26 mouse cellular contexts compared by ENCODE assay signal in the genomic region with DNA sequence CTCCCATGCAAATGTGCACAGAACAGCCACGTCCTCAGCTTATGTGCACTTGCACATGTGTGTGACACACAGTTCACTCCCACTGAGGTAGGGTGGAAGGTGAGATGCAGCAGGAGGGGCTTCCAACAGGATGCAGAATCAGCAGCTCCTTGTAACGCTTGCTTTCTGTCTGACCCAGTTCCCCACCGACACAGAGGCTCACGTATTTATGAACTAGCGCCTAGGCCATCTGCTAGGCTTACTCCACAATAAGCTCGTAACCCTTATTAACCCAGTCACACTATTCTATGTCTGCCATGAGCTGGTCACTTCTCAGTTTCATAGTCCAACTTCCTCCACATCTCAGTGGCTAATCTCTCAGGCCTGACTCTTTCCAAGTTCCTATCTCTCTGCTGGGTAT. TPM values are rescaled to one million over a fixed set of nuclear protein-coding genes. Genes with fewer than 3 reads are reported as not detected.
A peak's percentile ranks its signal among the peaks of the same experiment; 100 is the strongest.
DNase-seq lines count a peak whose midpoint lies in the region; ATAC-seq and TF ChIP-seq lines count a peak whose summit lies in the region.
"Had no signal": no experiment of that assay in that cellular context is flagged by ENCODE, and none has a peak within 500 bp of the region (broad histone marks: within the 10 kb centered on the region; RNA-seq: fewer than 3 reads in every experiment).

No protein-coding gene starts in this region.

- ATAC-seq in kidney, embryonic 16.5 days (ENCODE audit: low FRiP score, low TSS enrichment), result no peak
- ATAC-seq: activated CD4-positive, CD25-positive, alpha-beta regulatory T cell, adult 4 months; CD4-positive, CD25-positive, alpha-beta regulatory T cell, adult 4 months; forebrain, embryonic 14.5 days; forebrain, postnatal 0 days; hindbrain, postnatal 0 days; inflammation-experienced regulatory T-cells, adult 6 months had no signal

- dilution Hi-C loops in CH12.LX (cut with MboI; ENCODE audit: extremely low pct_ligation_motif_present, extremely low pct_unique_long_range_greater_than_20kb, low sequenced_read_pairs), result no loop called here

- H3K9ac ChIP-seq in kidney, embryonic 16.5 days (replicated peaks; ENCODE audit: low read length), result no peak overlapping the region
- H3K9ac ChIP-seq in CH12.LX (ENCODE audit: insufficient read depth, low read depth), result no peak overlapping the region
- H3K9ac ChIP-seq: forebrain, postnatal 0 days; heart, embryonic 13.5 days; hindbrain, embryonic 14.5 days had no signal

- TF ChIP-seq POLR2A in kidney, adult 2 months (IDR thresholded peaks at IDR 0.05; ENCODE audit: low read depth, low read length), result no peak
- peak; percentile 57; the same call in 1 of the 2 replicates for TF ChIP-seq POLR2A in CH12.LX (IDR thresholded peaks at IDR 0.05; ENCODE audit: low read depth, low read length)
- TF ChIP-seq POLR2A in olfactory bulb, adult 2 months (IDR thresholded peaks at IDR 0.05; ENCODE audit: insufficient read depth, low read depth, low read length), result no peak

- no peak for TF ChIP-seq EP300 in CH12.LX (IDR thresholded peaks at IDR 0.05; ENCODE audit: low read length)

- in situ Hi-C loops in CH12.LX (cut with MboI; ENCODE audit: low pct_ligation_motif_present, low pct_unique_long_range_greater_than_20kb, low sequenced_read_pairs), result no loop called here

- 0 out of 2 replicates have a peak, but pooled peaks cover 2% of the 10 kb centered on the region for H3K9me3 ChIP-seq in kidney, embryonic 16.5 days (ENCODE audit: low read length)
- H3K9me3 ChIP-seq in CH12.LX (replicated peaks; ENCODE audit: low read length), result no peaks in the 10 kb centered on the region
- H3K9me3 ChIP-seq: heart, embryonic 10.5 days had no signal

- no peaks in the 10 kb centered on the region for H3K27me3 ChIP-seq in kidney, adult 2 months (replicated peaks; ENCODE audit: control insufficient read depth, insufficient read depth, low read length)
- H3K27me3 ChIP-seq in kidney, embryonic 16.5 days (ENCODE audit: insufficient read depth, low read length), result no peaks in the 10 kb centered on the region
- H3K27me3 ChIP-seq in CH12.LX (replicated peaks), result no peaks in the 10 kb centered on the region
- H3K27me3 ChIP-seq: heart, embryonic 13.5 days had no signal

- H3K79me2 ChIP-seq in CH12.LX (replicated peaks; ENCODE audit: control insufficient read depth, extremely low read depth, insufficient read depth, poor library complexity, severe bottlenecking), result no peaks in the 10 kb centered on the region

- intact Hi-C loops in left cerebral cortex, postnatal 4 days (cut with DNase I), result no loop called here

- no peak overlapping the region for H3K4me2 ChIP-seq in kidney, embryonic 16.5 days (replicated peaks; ENCODE audit: low read depth, low read length)
- H3K4me2 ChIP-seq in CH12.LX (ENCODE audit: insufficient read depth, low read depth, poor library complexity, severe bottlenecking), result no peak overlapping the region
- H3K4me2 ChIP-seq: heart, embryonic 13.5 days; hindbrain, embryonic 14.5 days had no signal

- H3K4me1 ChIP-seq in kidney, adult 2 months (ENCODE audit: control insufficient read depth, insufficient read depth, low read length), result no peaks in the 10 kb centered on the region; the same call in 1 of the 2 replicates
- H3K4me1 ChIP-seq in kidney, embryonic 16.5 days (ENCODE audit: insufficient read depth, low read length), result peaks cover 5% of the 10 kb centered on the region; the same call in 1 of the 2 replicates
- H3K4me1 ChIP-seq in CH12.LX (ENCODE audit: control insufficient read depth in 1 of 2, insufficient read depth in 2 of 2), result peaks cover 10 to 30% of the 10 kb centered on the region in 2 experiments
- peaks cover 9% of the 10 kb centered on the region for H3K4me1 ChIP-seq in olfactory bulb, adult 2 months (ENCODE audit: control insufficient read depth, insufficient read depth, low read length)
- H3K4me1 ChIP-seq: heart, embryonic 10.5 days had no signal

- peak overlapping the region; percentile 42; the same call in 1 of the 2 replicates for H3K27ac ChIP-seq in kidney, adult 2 months (ENCODE audit: insufficient read depth, low read depth, low read length)
- H3K27ac ChIP-seq in kidney, embryonic 16.5 days (ENCODE audit: low read length), result no peak overlapping the region
- H3K27ac ChIP-seq in CH12.LX (ENCODE audit: insufficient read depth, low read depth), result 0 out of 2 replicates have a peak overlapping the region, but pooled peaks have one; percentile 2
- 0 out of 2 replicates have a peak overlapping the region, but pooled peaks have one; percentile 56 for H3K27ac ChIP-seq in olfactory bulb, adult 2 months (ENCODE audit: insufficient read depth, low read depth, low read length)
- H3K27ac ChIP-seq: heart, adult 2 months; heart, embryonic 10.5 days; heart, embryonic 13.5 days; hindbrain, embryonic 14.5 days; hindbrain, postnatal 0 days had no signal

- H3K36me3 ChIP-seq in kidney, adult 2 months (ENCODE audit: control insufficient read depth, insufficient read depth, low read length), result no peaks in the 10 kb centered on the region; the same call in none of the 2 replicates
- peaks cover 41% of the 10 kb centered on the region for H3K36me3 ChIP-seq in kidney, embryonic 16.5 days (ENCODE audit: insufficient read depth, low read length)
- H3K36me3 ChIP-seq in CH12.LX (replicated peaks in 1 of 2; ENCODE audit: control insufficient read depth in 1 of 2, insufficient read depth in 1 of 2, low read length in 1 of 2), result peaks cover 65 to 98% of the 10 kb centered on the region in 2 experiments

- no peak overlapping the region for H3K4me3 ChIP-seq in kidney, adult 2 months (ENCODE audit: insufficient read depth, low read depth, low read length)
- no peak overlapping the region for H3K4me3 ChIP-seq in kidney, embryonic 16.5 days (ENCODE audit: low read length)
- H3K4me3 ChIP-seq in CH12.LX (replicated peaks in 1 of 3; ENCODE audit: low read depth in 2 of 3, low read length in 2 of 3, poor library complexity in 1 of 3), result no peak overlapping the region
- no peak overlapping the region for H3K4me3 ChIP-seq in olfactory bulb, adult 2 months (ENCODE audit: insufficient read depth, low read depth, low read length)
- H3K4me3 ChIP-seq: heart, adult 2 months; heart, embryonic 10.5 days; heart, embryonic 13.5 days had no signal

- WGBS in kidney, adult 2 months, result 78% methylated on average over 6 of the region's 6 CpGs
- WGBS in kidney, embryonic 16.5 days, result 82% methylated on average over 6 of the region's 6 CpGs
- WGBS in olfactory bulb, adult 2 months, result 81% methylated on average over 6 of the region's 6 CpGs

- no peak for DNase-seq in kidney, adult 2 months
- DNase-seq in CH12.LX (ENCODE audit: extremely low read depth), result no peak
- peak; percentile 79 for DNase-seq in retina, postnatal 1 day
- DNase-seq in left cerebral cortex, postnatal 4 days, result no peak
- DNase-seq in kidney, postnatal 36 days, result no peak
- no peak for DNase-seq in adrenal gland, adult 2 months
- DNase-seq: adrenal gland, postnatal 14 days; cerebellum, adult 18-20 months; cerebellum, adult 9-10 months; cerebellum, postnatal 14 days; forebrain, postnatal 0 days; gastrocnemius, postnatal 10 days; gastrocnemius, postnatal 36 days; heart, adult 2 months; heart, postnatal 14 days; heart, postnatal 4 days had no signal

- no peak for TF ChIP-seq RAD21 in CH12.LX (IDR thresholded peaks at IDR 0.05; ENCODE audit: low read depth, low read length)

- no peak for TF ChIP-seq CTCF in kidney, adult 2 months (conservative IDR thresholded peaks at IDR 0.05; ENCODE audit: insufficient read depth, insufficient read length, low read depth, low read length)
- TF ChIP-seq CTCF in CH12.LX (conservative IDR thresholded peaks at IDR 0.05 in 1 of 2, IDR thresholded peaks at IDR 0.05 in 1 of 2; ENCODE audit: low read depth in 2 of 2, low read length in 2 of 2), result no peak
- no peak for TF ChIP-seq CTCF in olfactory bulb, adult 2 months (IDR thresholded peaks at IDR 0.05; ENCODE audit: insufficient read depth, low read depth, low read length)

TF ChIP-seq in CH12.LX, 34 proteins besides CTCF, POLR2A, EP300 and RAD21 (continues in another document):
- TF ChIP-seq SIN3A (IDR thresholded peaks at IDR 0.05; ENCODE audit: low read length) (no peak), ZKSCAN1 (IDR thresholded peaks at IDR 0.05; ENCODE audit: borderline replicate concordance, low read depth, low read length) (no peak), NELFE (IDR thresholded peaks at IDR 0.05; ENCODE audit: low read depth, low read length) (no peak), CHD1 (IDR thresholded peaks at IDR 0.05; ENCODE audit: low read depth, low read length) (no peak), ZMIZ1 (IDR thresholded peaks at IDR 0.05; ENCODE audit: low read depth, low read length) (no peak), IRF4 (IDR thresholded peaks at IDR 0.05; ENCODE audit: low read depth, low read length) (no peak), KAT2A (IDR thresholded peaks at IDR 0.05; ENCODE audit: insufficient replicate concordance, low read length) (no peak), MAFK (IDR thresholded peaks at IDR 0.05; ENCODE audit: insufficient replicate concordance, low read length) (no peak), TBP (conservative IDR thresholded peaks at IDR 0.05; ENCODE audit: low read depth, low read length) (no peak), MAZ (IDR thresholded peaks at IDR 0.05; ENCODE audit: low read depth, low read length) (no peak), USF1 (IDR thresholded peaks at IDR 0.05; ENCODE audit: low read depth, low read length) (no peak), BHLHE40 (IDR thresholded peaks at IDR 0.05; ENCODE audit: low read depth, low read length) (no peak)

RNA-seq across cellular contexts. Expression of gene Irf5, which starts 13.8 kb away (rescaled TPM):
- 17.0 and 19.1 TPM in 2 replicates for polyA plus RNA-seq in kidney, adult 2 months (2012; rRNA removed)
- 6.0 and 8.0 TPM in 2 replicates for polyA plus RNA-seq in kidney, embryonic 16.5 days (2015; fragmentation: Nextera tagmentation; extraction: Ambion mirVana)
- 134 and 152 TPM in 2 replicates for total RNA-seq in CH12.LX (2012; rRNA removed)
- 158 and 159 TPM in 2 replicates for total RNA-seq in CH12.LX (2014; rRNA removed)
- polyA plus RNA-seq in CH12.LX (2012; ENCODE audit: insufficient read length, low read depth), result 134 and 144 TPM in 2 replicates
- not detected in 2 replicates for polyA plus RNA-seq in olfactory bulb, adult 2 months (2012; ENCODE audit: insufficient read depth, insufficient read length, low replicate concordance, missing spikeins)
- total RNA-seq in left cerebral cortex, postnatal 4 days (2021), result 1 to 10 TPM; 1.1 to 2.1 TPM
- total RNA-seq in adrenal gland, adult 2 months (2021), result 1 to 10 TPM; 4.9 to 6.6 TPM
- 15.0 and 15.1 TPM in 2 replicates for polyA plus RNA-seq in adrenal gland, adult 2 months (2012; rRNA removed)

RNA-seq across cellular contexts. Expression of gene Kcp, which starts 32.5 kb away (rescaled TPM):
- 25.7 and 26.2 TPM in 2 replicates for polyA plus RNA-seq in kidney, adult 2 months (2012; rRNA removed)
- 34.5 and 36.3 TPM in 2 replicates for polyA plus RNA-seq in kidney, embryonic 16.5 days (2015; fragmentation: Nextera tagmentation; extraction: Ambion mirVana)
- 0.59 and 0.64 TPM in 2 replicates for total RNA-seq in CH12.LX (2012; rRNA removed)
- total RNA-seq in CH12.LX (2014; rRNA removed), result not detected in 2 replicates
- polyA plus RNA-seq in CH12.LX (2012; ENCODE audit: insufficient read length, low read depth), result 0.49 and 0.51 TPM in 2 replicates
- not detected in 2 replicates for polyA plus RNA-seq in olfactory bulb, adult 2 months (2012; ENCODE audit: insufficient read depth, insufficient read length, low replicate concordance, missing spikeins)
- 10 to 100 TPM; 20.6 to 23.8 TPM for total RNA-seq in left cerebral cortex, postnatal 4 days (2021)
- 1 to 10 TPM; 1.9 to 2.1 TPM for total RNA-seq in adrenal gland, adult 2 months (2021)
- polyA plus RNA-seq in adrenal gland, adult 2 months (2012; rRNA removed), result 6.6 and 8.3 TPM in 2 replicates
